Mouse (Mus musculus): Measurements from ENCODE around the gene Nmnat1. TPM values are rescaled to one million over a fixed set of nuclear protein-coding genes. Genes with fewer than 3 reads are reported as not detected.
"Not testable (repeated sequence)": the region's sequence is repeated elsewhere in the genome, so short reads cannot be mapped to it uniquely, and the experiment has no call there.

The Nmnat1 gene
- polyA plus RNA-seq, 1 experiment = 8.6 TPM

- no peak for DNase-seq (ENCODE audit: low read depth)
These were observed 39.9 kb downstream of the Nmnat1 start for GRCm38 (mm10) chr4:149444964-149445701.

- no peak for DNase-seq (ENCODE audit: low read depth)
These were observed 40.5 kb downstream of the Nmnat1 start for GRCm38 (mm10) chr4:149444465-149444864.

- no peak for DNase-seq (ENCODE audit: low read depth)
These were observed 42.6 kb downstream of the Nmnat1 start for GRCm38 (mm10) chr4:149442436-149442835.

GRCm38 (mm10) chr4:149440576-149440975, 44.4 kb downstream of the Nmnat1 start:
- no peak for DNase-seq (ENCODE audit: low read depth)

GRCm38 (mm10) chr4:149431887-149432286, 53.1 kb downstream of the Nmnat1 start:
- not testable (repeated sequence) for DNase-seq (ENCODE audit: low read depth)

GRCm38 (mm10) chr4:149429592-149429991, 55.4 kb downstream of the Nmnat1 start:
- no peak for DNase-seq (ENCODE audit: low read depth)

GRCm38 (mm10) chr4:149426325-149427199, 58.4 kb downstream of the Nmnat1 start, which contains the start of gene Ube4b:
Gene Ube4b (minus strand): TSS chr4:149426749.
- no peak for DNase-seq (ENCODE audit: low read depth)

GRCm38 (mm10) chr4:149425801-149426292, 59.2 kb downstream of the Nmnat1 start:
- DNase-seq (ENCODE audit: low read depth) = no peak

- no peak for DNase-seq (ENCODE audit: low read depth)
These were observed 60.2 kb downstream of the Nmnat1 start for GRCm38 (mm10) chr4:149424755-149425154.

- no peak for DNase-seq (ENCODE audit: low read depth)
These were observed 67.1 kb downstream of the Nmnat1 start for GRCm38 (mm10) chr4:149417854-149418365.

Other genes with a start within 250 kb of the Nmnat1 start
- 49.9 and 61.6 TPM in 2 replicates for gene Kif1b, start 177.5 kb downstream of the Nmnat1 start, polyA plus RNA-seq (2012; rRNA removed)
- 46.6 and 56.8 TPM in 2 replicates for gene Ube4b, start 58.5 kb downstream of the Nmnat1 start, polyA plus RNA-seq (2012; rRNA removed)
- gene Rbp7, start 30.2 kb downstream of the Nmnat1 start, polyA plus RNA-seq (2012; rRNA removed) = 11.6 and 16.7 TPM in 2 replicates
- not detected in 2 replicates for gene Tmem274, start 7.8 kb downstream of the Nmnat1 start, polyA plus RNA-seq (2012; rRNA removed)
- gene Lzic, start within 50 bp of the Nmnat1 start, polyA plus RNA-seq (2012; rRNA removed) = 12.6 and 16.0 TPM in 2 replicates
- 42.3 and 47.4 TPM in 2 replicates for gene Ctnnbip1, start 33.0 kb upstream of the Nmnat1 start, polyA plus RNA-seq (2012; rRNA removed)
- gene Clstn1, start 101.3 kb upstream of the Nmnat1 start, polyA plus RNA-seq (2012; rRNA removed) = 31.8 and 53.1 TPM in 2 replicates
- 5.1 and 6.2 TPM in 2 replicates for gene Pik3cd, start 217.4 kb upstream of the Nmnat1 start, polyA plus RNA-seq (2012; rRNA removed)